Mouse (Mus musculus) bone marrow macrophage, adult 2 months (primary cell): ENCODE measurements around the gene Senp1.

Source experiments
- CTCF ChIP-seq: IDR thresholded peaks from 2 replicates; pipeline ENCODE4 v1.5.1; 2012; ENCODE audit warnings: low read depth, mild to moderate bottlenecking, low read length, moderate library complexity
- POLR2A ChIP-seq: IDR thresholded peaks from 2 replicates; pipeline ENCODE4 v1.6.1; 2012; ENCODE audit warnings: mild to moderate bottlenecking, low read depth, low read length, borderline replicate concordance

- TF ChIP-seq CTCF (no peak), POLR2A (no peak)
Measured at GRCm38 (mm10) chr15:98066602-98067001, 26.9 kb downstream of the Senp1 start.
